Mouse (Mus musculus) CD4-positive, CD25-positive, alpha-beta regulatory T cell, adult 2 months (primary cell): ENCODE results near the gene Asf1a.
"Not testable (repeated sequence)": the region's sequence is repeated elsewhere in the genome, so short reads cannot be mapped to it uniquely, and the experiment has no call there.

Source experiments
- DNase-seq: peaks from one replicate; pipeline ENCODE4 v3.0.0-alpha.2; 2012; ENCODE audit warnings: low read depth, low spot score

Asf1a gene

DNA sequence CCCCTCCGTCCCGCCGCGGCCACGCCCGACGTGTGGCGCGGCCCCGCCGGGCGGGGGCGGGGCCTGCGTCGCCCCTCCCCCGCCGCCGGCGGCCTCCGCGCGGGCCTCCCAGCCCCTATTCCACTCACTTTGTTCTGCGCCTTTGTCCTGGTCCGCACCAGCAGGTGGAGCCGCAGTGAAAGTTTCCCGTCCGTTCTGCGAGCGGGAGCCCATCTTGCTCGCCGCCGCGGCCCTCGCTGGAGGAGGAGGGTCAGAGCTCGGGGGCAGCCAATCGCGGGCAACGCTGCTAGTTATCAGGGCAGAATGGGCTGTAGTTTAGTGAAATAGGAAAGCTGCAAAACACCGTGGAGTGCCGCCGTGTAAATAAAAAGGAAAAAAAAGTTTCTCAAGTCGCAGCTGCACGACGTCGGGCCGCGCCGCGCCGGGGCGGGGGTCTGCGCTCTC is at the start of gene Asf1a:
Asf1a (plus strand) TSS at position 81 of the 444 bp plus-strand sequence.
- DNase-seq = peak; percentile 98

DNA sequence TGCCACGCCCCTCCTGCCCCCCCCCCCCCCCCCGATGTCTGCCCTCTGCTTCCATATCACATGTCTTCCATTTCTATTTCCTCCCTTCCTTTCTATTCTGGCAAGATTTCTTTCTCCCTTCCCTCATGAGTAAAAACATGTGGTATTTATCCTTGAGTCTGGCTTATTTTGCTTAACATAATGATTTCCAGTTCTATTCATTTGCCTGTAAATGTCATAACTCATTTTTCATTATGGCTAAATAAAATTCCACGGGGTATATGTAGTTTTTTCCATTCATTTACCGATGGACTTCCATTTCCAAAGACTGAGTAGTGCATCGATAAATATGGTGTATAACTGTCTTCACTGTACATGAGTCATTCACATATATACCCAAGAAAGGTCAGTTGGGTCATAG is 34.6 kb upstream of the Asf1a start:
- DNase-seq = no peak

DNA sequence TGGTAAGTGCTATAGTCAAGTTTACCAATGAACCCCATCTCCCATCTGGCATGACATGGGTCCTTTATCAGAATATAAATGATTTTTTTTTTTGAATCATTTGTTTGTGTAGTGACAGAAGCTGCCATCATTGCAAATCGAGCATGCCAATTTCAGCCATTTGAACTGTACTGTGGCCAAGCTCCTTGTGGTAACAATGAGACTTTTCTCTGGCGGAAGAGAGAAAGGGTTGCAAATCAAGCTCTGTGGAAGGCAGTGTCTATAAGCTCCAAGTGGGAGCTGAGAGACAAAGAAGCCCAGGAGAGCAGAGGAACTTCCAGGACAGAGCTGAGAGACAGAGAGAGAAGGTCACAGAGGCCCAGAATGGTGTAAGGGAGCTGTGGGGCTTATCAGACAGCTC is 31.0 kb upstream of the Asf1a start:
- DNase-seq = no peak

DNA sequence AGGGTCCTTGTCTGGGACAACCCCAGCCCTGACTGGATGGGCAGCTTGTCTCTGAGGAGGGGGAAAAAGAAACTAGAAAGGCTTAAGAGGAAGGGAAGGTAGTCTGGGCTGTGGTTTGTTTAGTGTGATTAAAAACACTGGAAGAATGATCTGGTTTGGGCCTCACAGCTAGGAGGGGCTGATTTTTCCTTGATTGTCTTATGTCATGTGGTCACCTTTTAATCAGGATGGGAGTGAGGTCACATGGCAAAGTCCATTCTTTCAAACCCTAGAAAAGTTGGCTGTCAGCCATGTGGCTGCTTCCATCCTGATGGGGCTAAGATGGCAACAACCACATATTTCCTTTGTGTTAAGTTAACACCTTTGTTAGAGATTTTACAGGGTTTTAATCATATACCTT is 28.0 kb upstream of the Asf1a start:
- no peak for DNase-seq

DNA sequence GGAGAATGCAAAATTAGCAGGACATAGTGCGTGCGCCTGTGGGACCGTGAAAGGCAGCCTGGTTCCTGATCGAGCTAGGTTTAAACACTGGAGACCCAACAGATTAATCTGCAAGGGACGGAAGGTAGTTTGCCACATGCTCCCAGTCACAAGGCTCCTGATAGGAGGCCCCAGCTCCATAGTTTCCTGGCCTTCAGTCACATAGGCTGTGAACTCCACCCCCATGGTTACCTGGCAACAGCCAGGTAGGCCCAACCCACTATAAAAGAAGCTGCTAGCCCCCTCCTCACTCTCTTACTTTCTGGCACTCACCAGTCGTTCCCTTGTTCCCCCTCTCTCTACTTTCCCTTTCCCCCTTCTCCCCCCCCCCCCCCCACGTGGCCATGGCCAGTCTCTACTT is 16.4 kb upstream of the Asf1a start:
- no peak for DNase-seq

DNA sequence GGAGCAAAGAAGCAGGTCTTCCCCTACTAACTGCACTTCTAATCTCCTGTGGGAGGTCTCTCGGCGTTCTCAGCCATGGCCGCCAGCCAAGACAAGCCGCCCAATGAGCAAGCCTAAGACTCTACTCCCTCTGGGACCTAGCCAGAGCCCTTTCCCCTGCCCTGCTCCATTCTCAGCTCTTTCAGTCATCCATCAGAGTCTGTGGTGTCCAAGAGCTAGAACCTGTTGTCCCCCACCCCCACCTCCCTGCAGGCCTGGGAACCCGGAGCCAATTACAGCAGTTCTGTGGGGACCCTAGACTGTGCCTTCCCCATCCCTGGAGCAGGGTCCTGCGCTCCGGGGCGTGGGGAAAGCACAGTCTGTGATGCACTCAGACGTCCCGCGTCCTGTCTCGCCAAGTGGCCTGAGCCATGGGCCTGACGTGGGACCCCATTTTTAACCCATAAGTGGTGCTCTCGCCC is 15.9 kb upstream of the Asf1a start:
- no peak for DNase-seq

DNA sequence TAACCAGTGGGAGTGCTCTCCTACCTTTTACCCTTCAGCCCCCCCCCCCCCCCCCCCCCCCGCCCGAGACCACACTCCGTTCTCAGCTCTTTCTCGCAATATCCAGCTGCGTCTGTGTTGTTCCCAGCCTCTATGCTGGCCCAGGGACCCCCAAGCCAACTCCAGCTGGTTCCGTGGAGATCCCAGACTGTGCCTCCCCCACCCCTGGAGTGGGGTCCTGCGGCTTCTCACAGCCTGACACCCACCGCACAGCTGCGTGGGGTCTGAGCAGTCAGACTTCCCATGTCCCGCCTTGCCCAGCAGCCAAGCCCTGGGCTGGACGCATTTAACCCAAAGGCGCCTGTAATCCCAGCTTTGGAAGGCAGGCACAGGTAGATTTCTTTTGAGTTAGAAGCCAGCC is 15.5 kb upstream of the Asf1a start:
- no peak for DNase-seq

DNA sequence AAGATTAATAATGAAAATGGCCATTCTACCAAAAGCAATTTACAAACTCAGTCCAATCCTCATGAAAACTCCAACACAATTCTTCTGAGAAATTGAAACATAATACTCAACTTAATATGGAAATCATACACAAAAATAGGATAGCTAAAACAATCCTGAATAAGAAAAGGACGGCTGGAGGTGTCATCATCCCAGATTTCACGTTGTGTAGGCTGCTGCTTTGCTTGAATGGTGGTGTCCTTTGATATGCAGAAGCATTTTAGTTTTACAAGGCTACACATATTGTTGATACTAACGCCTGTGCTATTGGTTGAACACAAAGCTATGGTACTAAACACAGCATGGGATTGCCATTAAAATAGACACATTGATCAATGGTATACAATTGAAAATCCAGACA is 10.8 kb upstream of the Asf1a start:
- no peak for DNase-seq

DNA sequence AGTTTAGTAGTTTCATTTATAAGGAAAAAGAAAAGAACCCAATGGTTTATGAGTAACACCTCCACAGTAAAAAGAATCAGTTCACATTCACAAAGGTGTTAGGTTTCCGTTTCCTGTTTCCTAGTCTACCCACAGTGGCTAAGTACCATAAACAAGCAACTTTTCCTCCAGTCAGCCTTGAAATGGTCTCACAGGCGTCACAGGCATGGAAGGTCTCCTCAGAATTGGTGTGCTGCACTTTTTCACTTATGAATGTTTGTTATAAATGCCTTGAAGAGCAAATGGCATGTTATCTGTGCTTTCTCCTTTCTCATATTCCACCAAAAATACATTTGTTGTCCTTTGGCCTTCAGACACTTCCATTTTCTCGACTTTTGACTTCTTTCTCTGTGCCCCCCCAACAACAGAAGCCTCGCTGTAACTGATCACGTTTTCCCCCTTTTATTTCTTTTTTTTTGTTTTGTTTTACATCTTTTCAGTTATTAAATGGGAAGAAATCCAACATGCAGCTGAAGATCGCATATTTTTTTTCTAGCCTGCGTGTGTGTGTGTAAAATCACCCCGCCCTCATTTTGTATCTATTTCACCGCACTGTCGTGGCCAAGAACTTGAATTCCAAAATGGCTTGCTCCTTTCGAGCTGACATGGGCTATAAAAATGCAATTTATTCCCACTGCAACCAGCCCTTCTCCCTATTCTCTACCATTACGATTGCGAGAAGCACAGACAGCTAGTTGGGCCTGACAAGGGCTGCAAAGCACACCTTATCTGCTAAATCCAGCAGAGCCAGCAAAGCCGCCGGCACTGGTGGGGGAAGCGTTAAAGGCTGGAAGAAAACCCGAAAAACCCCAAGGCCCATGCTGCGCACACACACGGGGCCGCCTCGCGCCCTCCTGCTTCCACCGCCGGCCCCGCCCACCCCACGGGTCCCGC is 547 bp upstream of the Asf1a start:
- peak; percentile 66 for DNase-seq

DNA sequence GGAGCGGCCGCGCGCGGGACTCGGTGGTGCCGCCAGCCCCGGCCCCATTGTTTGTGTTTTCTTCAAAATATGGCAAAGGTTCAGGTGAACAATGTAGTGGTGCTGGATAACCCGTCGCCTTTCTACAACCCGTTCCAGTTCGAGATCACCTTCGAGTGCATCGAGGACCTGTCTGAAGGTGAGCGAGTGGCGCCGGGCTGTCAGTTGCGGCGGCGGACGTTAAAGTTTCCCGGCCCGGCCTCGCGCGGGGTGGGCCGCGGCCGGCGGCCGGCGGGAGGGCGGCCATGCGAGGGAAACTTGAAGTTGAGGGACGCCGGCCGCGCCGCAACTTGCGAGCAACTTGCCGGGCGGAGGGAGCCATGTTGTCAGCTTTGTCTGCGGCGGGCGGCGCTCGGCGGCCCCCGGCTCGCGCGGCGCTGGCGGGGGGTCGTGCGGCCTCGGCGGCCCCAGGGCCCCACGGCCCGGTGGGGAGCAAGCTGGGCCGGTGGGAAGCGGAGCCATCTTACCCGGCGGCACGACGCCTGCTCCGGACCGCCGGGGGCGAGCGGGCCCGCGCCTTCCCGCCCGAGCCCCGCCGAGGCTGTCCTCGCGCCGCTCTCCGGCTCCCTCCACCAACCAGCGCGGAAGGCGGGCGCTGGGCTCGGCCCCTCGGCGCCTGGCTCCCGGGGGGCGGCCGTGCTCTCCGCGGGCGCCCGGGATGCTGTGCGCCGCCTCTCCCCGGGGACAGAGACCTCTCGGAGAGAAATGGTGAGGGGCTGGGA is 744 bp downstream of the Asf1a start:
- peak; percentile 63 for DNase-seq

DNA sequence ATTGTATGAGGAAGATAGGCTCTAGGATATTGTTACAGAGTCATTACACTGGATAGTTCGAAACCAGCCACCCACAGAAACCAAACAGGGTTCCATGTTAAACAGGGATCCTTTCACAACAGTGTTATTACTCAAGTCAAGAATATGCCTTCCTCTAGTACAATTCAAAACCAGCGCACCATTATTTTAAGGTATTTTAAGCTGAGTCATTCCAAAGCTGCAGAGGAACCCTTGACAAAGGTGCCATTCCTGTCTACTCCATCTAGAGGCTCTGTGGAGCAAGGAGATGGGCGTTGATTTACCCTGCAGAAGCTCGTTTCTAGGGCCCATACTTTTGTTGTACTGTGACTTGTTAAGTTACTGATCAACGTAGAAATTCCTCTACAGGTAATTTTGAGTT is 2.3 kb downstream of the Asf1a start:
- peak; percentile 25 for DNase-seq

DNA sequence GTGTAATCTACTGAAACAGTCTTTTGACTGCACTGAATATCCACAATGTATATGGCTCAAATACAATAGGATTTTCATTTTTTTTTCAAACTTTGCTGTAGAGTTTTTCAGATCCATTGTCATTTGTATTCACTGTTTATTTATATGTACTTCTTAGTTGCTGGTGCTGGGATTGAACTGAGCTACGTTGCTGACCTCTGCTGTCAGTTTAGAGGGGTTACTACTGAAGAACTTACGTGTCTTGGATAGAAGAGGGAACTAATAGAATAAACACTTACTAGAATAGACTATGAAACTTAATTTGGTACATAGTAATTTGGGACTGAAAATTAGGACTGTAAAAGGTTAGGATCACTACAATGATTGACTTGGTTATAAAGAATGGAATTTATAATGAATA is 8.8 kb downstream of the Asf1a start:
- DNase-seq = peak; percentile 16

DNA sequence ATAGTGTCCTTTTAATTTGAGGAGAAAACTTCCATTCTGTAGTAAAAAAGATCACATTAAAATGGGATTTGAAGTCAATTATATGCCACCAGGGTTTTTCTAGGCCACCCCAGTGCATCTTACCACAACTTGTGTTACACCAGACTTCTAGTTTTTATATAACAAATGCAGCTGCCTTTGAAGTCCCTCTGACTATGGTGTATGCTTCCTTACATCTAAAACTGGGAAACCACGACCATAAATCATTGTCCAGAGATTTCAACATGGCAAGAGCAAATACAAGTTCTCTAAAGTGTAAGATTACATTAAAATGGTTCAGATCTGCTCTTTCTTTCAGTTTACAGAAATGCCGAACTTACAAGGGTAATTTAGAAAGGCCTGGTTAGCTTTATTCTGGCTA is 11.7 kb downstream of the Asf1a start:
- no peak for DNase-seq

DNA sequence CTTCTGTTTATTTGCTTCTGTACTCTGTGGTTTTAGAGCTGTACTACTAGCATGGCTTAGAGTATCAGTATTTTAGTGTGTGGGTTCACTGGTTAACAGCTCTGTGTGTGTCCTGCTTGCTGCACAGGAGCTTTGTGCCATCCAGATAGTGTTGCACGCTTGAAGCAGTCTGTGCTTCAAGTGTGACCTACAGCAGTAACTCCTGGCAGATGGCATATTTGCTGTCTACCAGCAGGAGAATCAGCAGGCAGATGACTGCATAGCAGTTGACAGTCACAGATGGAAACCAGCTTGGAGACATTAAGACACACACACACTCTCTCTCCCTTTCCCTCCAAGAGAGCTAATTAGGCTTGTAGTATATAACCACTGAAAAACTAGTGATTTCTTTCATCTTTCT is 15.6 kb downstream of the Asf1a start:
- no peak for DNase-seq

DNA sequence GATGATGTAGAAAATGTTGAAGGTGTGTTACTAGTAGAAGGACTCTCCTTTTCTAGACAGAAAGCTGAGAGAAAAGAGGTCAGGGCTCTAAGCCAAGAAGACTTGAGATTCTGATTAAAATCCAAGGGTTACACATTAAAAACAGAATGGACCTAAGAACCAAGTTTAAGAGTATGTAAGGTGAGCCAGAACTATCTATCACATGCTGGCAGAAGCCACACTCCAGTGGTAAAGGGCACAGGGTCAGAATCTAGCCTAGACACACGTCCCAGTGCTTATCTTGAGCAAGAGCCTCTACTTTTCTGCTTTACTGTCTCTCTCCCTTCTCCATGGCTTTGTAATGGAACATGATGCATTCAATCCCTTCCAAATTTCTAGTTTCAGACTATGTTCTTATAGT is 17.4 kb downstream of the Asf1a start:
- no peak for DNase-seq

DNA sequence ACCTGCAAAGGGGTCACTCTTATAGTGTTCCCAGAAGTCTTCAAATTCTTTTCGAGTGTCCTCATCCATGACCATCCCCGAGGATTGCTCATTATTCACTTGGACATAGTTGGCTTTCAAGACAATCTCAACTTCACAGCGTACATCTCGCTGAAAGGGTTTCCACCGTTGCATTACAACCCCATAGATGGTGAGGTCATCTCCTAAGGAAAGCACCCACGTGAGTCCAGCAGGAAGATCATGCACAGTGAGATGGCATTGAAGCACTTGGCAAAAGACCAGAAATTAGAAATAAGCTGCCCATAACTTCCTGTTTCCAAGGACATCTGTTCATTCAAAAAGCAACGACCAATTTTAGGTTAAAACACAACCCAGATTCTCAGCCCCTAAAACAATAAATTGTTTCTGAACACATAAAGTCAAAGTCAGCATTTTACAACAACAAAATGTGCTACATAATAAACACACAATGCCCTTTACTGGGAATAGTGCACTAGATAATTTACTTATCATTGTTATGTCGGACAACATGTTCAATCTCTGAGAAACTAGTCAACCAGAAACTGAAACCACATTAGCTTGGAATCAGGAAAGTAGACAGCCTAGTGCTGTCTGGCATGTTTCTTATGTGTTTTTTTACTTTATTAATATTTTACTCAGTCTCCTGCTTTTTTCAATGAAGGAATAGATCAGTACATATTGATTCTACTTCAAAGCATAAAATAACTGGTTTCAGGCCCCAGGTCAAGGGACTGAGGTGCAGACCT is 19.5 kb downstream of the Asf1a start:
- DNase-seq = no peak

DNA sequence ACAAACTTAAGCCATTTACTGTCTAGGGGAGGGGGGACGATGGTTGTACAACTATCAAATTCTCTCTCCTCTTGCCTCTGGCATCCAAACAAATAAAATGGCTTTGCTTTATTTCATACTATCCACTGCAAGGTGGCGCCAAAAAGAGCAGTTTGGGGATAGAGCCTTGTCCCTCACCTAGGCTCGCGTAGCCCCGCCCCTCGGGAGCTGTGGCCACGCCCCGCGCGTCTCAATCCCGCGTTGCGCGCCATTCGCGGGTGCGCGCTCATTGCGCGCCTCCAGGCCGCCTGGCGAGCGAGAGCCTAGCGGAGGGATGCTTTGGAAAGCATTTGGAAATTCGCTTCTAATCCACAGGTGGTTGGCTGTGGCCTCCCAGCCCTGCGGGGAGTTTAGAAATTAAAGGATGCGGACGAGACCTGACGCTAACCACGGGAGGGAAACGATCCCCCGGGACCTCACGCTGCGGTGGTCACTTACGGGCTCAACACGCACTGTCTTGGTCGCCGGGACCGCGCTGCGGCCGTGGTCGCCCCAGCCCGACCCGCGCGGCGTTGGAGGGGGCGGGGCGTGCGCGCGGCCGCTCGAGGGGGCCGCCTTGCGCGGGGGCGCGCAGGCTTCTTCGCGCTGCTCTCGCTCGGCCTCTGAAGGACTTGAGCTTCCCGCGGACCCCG is 32.8 kb downstream of the Asf1a start:
- DNase-seq = peak; percentile 96

DNA sequence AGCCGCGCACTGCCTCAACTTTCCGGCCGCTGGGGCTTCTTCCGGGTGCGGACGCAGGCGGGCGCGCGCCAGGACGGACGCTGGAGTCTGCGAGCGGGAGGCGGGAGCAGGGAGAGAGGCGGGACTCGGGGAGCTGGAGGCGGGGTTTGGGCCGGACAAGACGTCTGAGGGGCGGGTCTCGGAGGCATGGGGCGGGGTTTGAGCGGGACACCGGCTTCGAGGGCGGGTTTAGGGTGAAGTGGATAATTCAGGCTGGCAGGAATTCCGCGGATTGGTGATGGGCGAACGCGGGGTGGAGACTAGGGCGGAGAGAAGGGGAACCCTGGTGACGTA is 33.3 kb downstream of the Asf1a start:
- DNase-seq = peak; percentile 96

DNA sequence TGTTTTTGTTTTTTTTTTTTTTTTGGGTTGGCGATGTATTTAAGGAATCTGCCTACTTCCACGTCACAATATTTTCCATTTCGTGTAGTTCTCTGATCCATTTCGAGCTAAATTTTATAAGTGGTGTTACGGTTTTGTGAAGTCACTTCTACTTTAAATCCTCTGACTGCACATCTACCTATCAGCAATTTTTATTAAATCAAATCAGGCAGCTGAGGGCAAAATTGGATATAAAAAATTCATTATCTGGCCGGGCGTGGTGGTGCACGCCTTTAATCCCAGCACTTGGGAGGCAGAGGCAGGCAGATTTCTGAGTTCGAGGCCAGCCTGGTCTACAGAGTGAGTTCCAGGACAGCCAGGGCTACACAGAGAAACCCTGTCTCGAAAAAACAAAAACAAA is 33.8 kb downstream of the Asf1a start, which contains the start of gene Mcm9:
Mcm9 (minus strand) TSS at position 101 of the 400 bp plus-strand sequence.
- DNase-seq = not testable (repeated sequence)

DNA sequence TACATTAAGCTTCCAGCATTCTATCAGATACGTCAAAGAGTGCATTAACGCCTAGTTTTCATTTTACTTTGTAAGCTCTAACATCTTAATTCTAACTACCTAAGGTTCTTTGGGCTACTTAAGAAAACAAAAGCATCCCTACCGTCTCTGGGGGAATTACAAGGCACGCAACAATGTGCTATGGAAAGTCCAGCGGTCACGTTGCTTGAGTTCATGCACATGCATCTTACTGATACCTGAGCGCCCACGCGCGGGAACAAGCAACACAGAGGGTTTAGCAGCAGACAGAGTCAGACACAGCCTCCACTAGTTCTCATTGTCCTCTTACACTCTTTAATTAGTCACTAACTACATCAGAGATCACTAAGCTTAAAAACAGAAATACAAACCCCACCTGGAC is 37.6 kb downstream of the Asf1a start:
- no peak for DNase-seq

DNA sequence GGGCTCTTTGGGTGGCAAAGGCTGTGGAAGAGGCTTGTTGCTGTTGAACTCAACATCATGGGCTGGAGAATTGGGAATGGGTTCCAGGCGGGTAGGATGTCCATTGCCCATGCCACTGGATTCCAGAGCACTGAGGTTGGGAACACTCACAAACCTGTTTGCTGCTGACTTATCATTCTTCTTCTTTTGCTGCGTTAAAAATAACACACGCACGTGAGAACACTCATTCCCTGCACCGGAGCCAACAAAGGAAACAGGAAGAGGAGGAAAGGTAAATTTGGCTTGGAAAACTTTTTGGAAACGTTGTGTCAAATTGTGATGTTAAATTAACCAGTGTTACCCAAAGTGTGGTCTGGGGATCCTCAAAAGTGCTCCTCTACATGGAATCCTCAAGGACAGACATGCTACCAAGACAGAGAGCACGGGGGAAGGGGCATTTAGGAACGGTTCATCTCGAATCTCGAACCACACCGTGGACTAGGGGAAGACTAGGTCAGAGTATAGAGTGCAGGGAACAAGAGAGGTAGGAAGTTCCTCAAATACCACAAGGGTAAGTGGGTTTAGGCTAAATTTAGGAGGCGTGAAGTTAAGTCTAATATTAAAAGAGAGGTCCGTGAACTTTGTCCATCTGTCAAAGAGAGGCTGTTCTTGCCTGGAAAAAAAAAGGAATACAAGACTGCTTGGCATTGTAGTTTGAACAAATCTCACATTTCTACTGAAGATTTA is 38.9 kb downstream of the Asf1a start:
- no peak for DNase-seq
